Mouse (Mus musculus) colon, adult 2 months (tissue): ENCODE results near the gene Dennd1b. TPM values are rescaled to one million over a fixed set of nuclear protein-coding genes. Genes with fewer than 3 reads are reported as not detected.

Source experiments
- polyA plus RNA-seq: library from polyadenylated mRNA; depleted of rRNA; stranded (reverse); fragments of >200 nt; gene quantifications from 2 replicates; pipeline ENCODE4 v1.2.3, GENCODE M21; 2012; rRNA removed

Gene Dennd1b
- 6.3 and 11.2 TPM in 2 replicates for polyA plus RNA-seq

DNA sequence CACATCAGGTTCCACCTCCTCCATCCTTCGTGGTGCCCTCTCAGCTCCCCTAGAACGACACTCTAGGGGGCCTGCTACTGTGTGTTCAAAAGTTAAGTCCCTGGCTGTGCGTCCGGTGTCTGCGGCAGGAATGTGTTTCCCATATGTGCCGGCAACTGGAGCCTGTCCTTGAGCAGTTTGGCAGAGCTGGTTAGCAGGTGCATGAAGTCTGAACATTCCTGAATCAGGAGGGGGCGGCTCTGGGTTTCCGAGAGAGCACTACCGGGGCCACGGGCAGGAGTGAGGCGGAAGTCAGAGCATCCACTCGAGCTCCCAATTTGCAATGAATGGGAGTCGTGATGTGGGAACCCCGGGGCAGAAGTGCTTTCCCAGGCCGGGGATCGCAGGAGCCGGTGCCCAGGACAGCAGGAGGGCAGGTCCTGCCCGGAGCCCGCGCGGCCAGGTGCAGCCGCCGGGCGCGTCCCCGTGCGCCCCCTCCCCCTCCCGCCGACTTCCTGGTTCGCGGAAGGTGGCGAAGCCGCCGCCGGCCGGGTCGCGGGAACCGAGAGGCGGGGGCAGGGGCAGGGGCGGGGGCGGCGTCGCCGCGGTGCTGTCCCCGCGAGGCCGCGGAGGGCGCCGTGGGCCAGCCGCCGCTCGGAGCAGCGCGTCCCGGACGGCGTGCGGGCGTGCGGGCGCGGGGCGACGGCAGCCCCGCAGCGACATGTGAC is at the start of gene Dennd1b:
Gene Dennd1b, plus strand, starts transcription at position 275 of the 707 bp plus-strand sequence.

Other genes with a start within 250 kb of the Dennd1b start
- gene Lhx9, start 114.9 kb upstream of the Dennd1b start, polyA plus RNA-seq, result not detected in 2 replicates
- gene 2310009B15Rik, start 106.6 kb upstream of the Dennd1b start, polyA plus RNA-seq, result 36.4 and 45.1 TPM in 2 replicates